Mouse (Mus musculus) intestine, embryonic 16.5 days (tissue): Measurements from ENCODE around the gene Mbnl1. TPM values are rescaled to one million over a fixed set of nuclear protein-coding genes. Genes with fewer than 3 reads are reported as not detected.

Experiments
- ATAC-seq: fragments of 200-750 bp; cut with Nextera tagmentation; 2 replicates; pipeline ENCODE4 v1.8.0; 2017; ENCODE audit warnings: moderate TSS enrichment, moderate library complexity
- H3K27ac ChIP-seq: fragments of 300-500 bp; sonication (generic); 2 replicates; pipeline ENCODE4 v1.5.1; 2014; ENCODE audit warnings: mild to moderate bottlenecking, low read length
- H3K27me3 ChIP-seq: fragments of 300-500 bp; sonication (generic); replicated peaks from 2 replicates; pipeline ENCODE4 v1.6.1; 2014; ENCODE audit warnings: low read length, control low read depth, mixed read lengths; ENCODE audit not compliant: control insufficient read depth, insufficient read depth
- H3K36me3 ChIP-seq: fragments of 300-500 bp; sonication (generic); 2 replicates; pipeline ENCODE4 v1.6.1; 2014; ENCODE audit warnings: low read length, control low read depth; ENCODE audit not compliant: control insufficient read depth, insufficient read depth
- H3K4me1 ChIP-seq: fragments of 300-500 bp; sonication (generic); 2 replicates; pipeline ENCODE4 v1.6.1; 2014; ENCODE audit warnings: low read length, control low read depth, mixed read lengths; ENCODE audit not compliant: control insufficient read depth, insufficient read depth
- H3K4me2 ChIP-seq: fragments of 300-500 bp; sonication (generic); 2 replicates; pipeline ENCODE4 v1.6.1; 2014; ENCODE audit warnings: low read depth, low read length, control low read depth
- H3K4me3 ChIP-seq: fragments of 300-500 bp; sonication (generic); 2 replicates; pipeline ENCODE4 v1.5.1; 2014; ENCODE audit warnings: mild to moderate bottlenecking, low read length
- H3K9ac ChIP-seq: fragments of 300-500 bp; sonication (generic); 2 replicates; pipeline ENCODE4 v1.6.1; 2014; ENCODE audit warnings: low read depth, low read length
- H3K9me3 ChIP-seq: fragments of 300-500 bp; sonication (generic); 2 replicates; pipeline ENCODE4 v1.6.1; 2016; ENCODE audit warnings: low read length, control low read depth; ENCODE audit not compliant: control insufficient read depth
- WGBS: fragments of 180-500 bp; shearing (Covaris S2); extraction: QIAGEN DNeasy Blood & Tissue Kit; methylation state at CpG from one replicate; pipeline ENCODE4 v1.1.7; 2014; 5-methylcytosine and 5-hydroxymethylcytosine counted together
- polyA plus RNA-seq: library from polyadenylated mRNA; unstranded; fragments of >200 nt; fragmentation: Nextera tagmentation; extraction: Ambion mirVana; gene quantifications from 2 replicates; pipeline ENCODE4 v1.2.1, GENCODE M21; 2015

Gene Mbnl1
- polyA plus RNA-seq, 1 experiment from 2014 or later: 98.2 TPM

GRCm38 (mm10) chr3:60531826-60532225, 59.2 kb downstream of the Mbnl1 start:
- Histone ChIP-seq H3K4me2 (no peak overlapping the region), H3K4me3 (no peak overlapping the region), H3K27ac (no peak overlapping the region), H3K9me3 (no peaks in the 10 kb centered on the region), H3K36me3 (no peaks in the 10 kb centered on the region), H3K9ac (no peak overlapping the region), H3K27me3 (no peaks in the 10 kb centered on the region), H3K4me1 (peaks cover 32% of the 10 kb centered on the region)
- WGBS: 61% methylated on average over 2 of the region's 2 CpGs
- no peak for ATAC-seq

- no peak overlapping the region for H3K4me3 ChIP-seq
- no peaks in the 10 kb centered on the region for H3K9me3 ChIP-seq
- 0 out of 2 replicates have a peak, but pooled peaks have one; percentile 33 for ATAC-seq
- no peak overlapping the region for H3K9ac ChIP-seq
- H3K4me1 ChIP-seq: peaks cover 17% of the 10 kb centered on the region
- H3K4me2 ChIP-seq: no peak overlapping the region
- H3K27me3 ChIP-seq: no peaks in the 10 kb centered on the region
- no peak overlapping the region for H3K27ac ChIP-seq
- H3K36me3 ChIP-seq: no peaks in the 10 kb centered on the region
- WGBS: 33% methylated on average over 3 of the region's 3 CpGs
Measured at GRCm38 (mm10) chr3:60535224-60535623, 62.6 kb downstream of the Mbnl1 start.

- 73% methylated on average over 2 of the region's 2 CpGs for WGBS
- no peak for ATAC-seq
Measured at GRCm38 (mm10) chr3:60537063-60537462, 64.4 kb downstream of the Mbnl1 start.

GRCm38 (mm10) chr3:60538214-60538971, 65.8 kb downstream of the Mbnl1 start:
- ATAC-seq: no peak
- Histone ChIP-seq H3K36me3 (no peaks in the 10 kb centered on the region), H3K9ac (no peak overlapping the region), H3K9me3 (no peaks in the 10 kb centered on the region), H3K27me3 (no peaks in the 10 kb centered on the region), H3K4me3 (no peak overlapping the region), H3K27ac (no peak overlapping the region), H3K4me1 (peaks cover 10% of the 10 kb centered on the region; the same call in 1 of the 2 replicates), H3K4me2 (no peak overlapping the region)
- 87% methylated on average over 3 of the region's 3 CpGs for WGBS

More at GRCm38 (mm10) chr3:60537063-60537462, 64.4 kb downstream of the Mbnl1 start:
- H3K4me2 ChIP-seq: no peak overlapping the region
- no peaks in the 10 kb centered on the region for H3K36me3 ChIP-seq
- H3K27ac ChIP-seq: no peak overlapping the region
- no peaks in the 10 kb centered on the region for H3K27me3 ChIP-seq
- no peaks in the 10 kb centered on the region for H3K9me3 ChIP-seq
- peaks cover 12% of the 10 kb centered on the region; the same call in 1 of the 2 replicates for H3K4me1 ChIP-seq
- no peak overlapping the region for H3K9ac ChIP-seq
- no peak overlapping the region for H3K4me3 ChIP-seq

- no peak overlapping the region for H3K9ac ChIP-seq
- no peak for ATAC-seq
- H3K4me1 ChIP-seq: 0 out of 2 replicates have a peak, but pooled peaks cover 1% of the 10 kb centered on the region
- H3K4me3 ChIP-seq: no peak overlapping the region
- H3K4me2 ChIP-seq: no peak overlapping the region
- no peaks in the 10 kb centered on the region for H3K36me3 ChIP-seq
- H3K27ac ChIP-seq: no peak overlapping the region
- WGBS: 68% methylated on average over 4 of the region's 4 CpGs
- H3K27me3 ChIP-seq: no peaks in the 10 kb centered on the region
- H3K9me3 ChIP-seq: no peaks in the 10 kb centered on the region
Measured at GRCm38 (mm10) chr3:60541121-60541520, 68.5 kb downstream of the Mbnl1 start.

- no peaks in the 10 kb centered on the region for H3K27me3 ChIP-seq
- H3K4me2 ChIP-seq: no peak overlapping the region
- H3K4me3 ChIP-seq: no peak overlapping the region
- H3K4me1 ChIP-seq: peaks cover 7% of the 10 kb centered on the region; the same call in 1 of the 2 replicates
- no peaks in the 10 kb centered on the region for H3K9me3 ChIP-seq
- H3K27ac ChIP-seq: no peak overlapping the region
- WGBS: 62% methylated on average over 9 of the region's 9 CpGs
- peak; percentile 90 for ATAC-seq
- no peaks in the 10 kb centered on the region for H3K36me3 ChIP-seq
- no peak overlapping the region for H3K9ac ChIP-seq
Measured at GRCm38 (mm10) chr3:60546196-60546595, 73.6 kb downstream of the Mbnl1 start.

- no peak overlapping the region for H3K4me3 ChIP-seq
- no peaks in the 10 kb centered on the region for H3K36me3 ChIP-seq
- no peaks in the 10 kb centered on the region for H3K9me3 ChIP-seq
- ATAC-seq: no peak
- no peak overlapping the region for H3K27ac ChIP-seq
- H3K4me2 ChIP-seq: no peak overlapping the region
- WGBS: over 99% methylated on average over 4 of the region's 4 CpGs
- H3K9ac ChIP-seq: no peak overlapping the region
- H3K4me1 ChIP-seq: peaks cover 10% of the 10 kb centered on the region; the same call in 1 of the 2 replicates
- H3K27me3 ChIP-seq: no peaks in the 10 kb centered on the region
Measured at GRCm38 (mm10) chr3:60546904-60547303, 74.3 kb downstream of the Mbnl1 start.

- H3K4me3 ChIP-seq: no peak overlapping the region
- 52% methylated on average over 5 of the region's 5 CpGs for WGBS
- no peak overlapping the region for H3K9ac ChIP-seq
- no peaks in the 10 kb centered on the region for H3K27me3 ChIP-seq
- no peaks in the 10 kb centered on the region for H3K9me3 ChIP-seq
- no peak for ATAC-seq
- no peak overlapping the region for H3K27ac ChIP-seq
- H3K4me1 ChIP-seq: peaks cover 10% of the 10 kb centered on the region; the same call in 1 of the 2 replicates
- no peak overlapping the region for H3K4me2 ChIP-seq
- H3K36me3 ChIP-seq: no peaks in the 10 kb centered on the region
Measured at GRCm38 (mm10) chr3:60550492-60550891, 77.9 kb downstream of the Mbnl1 start.

- 59% methylated on average over 3 of the region's 3 CpGs for WGBS
Measured at GRCm38 (mm10) chr3:60551650-60552049, 79.0 kb downstream of the Mbnl1 start.

More at GRCm38 (mm10) chr3:60551650-60552049, 79.0 kb downstream of the Mbnl1 start:
- no peak overlapping the region for H3K9ac ChIP-seq
- H3K27ac ChIP-seq: no peak overlapping the region; the same call in 1 of the 2 replicates
- H3K4me1 ChIP-seq: peaks cover 6% of the 10 kb centered on the region; the same call in 1 of the 2 replicates
- H3K4me3 ChIP-seq: no peak overlapping the region
- no peaks in the 10 kb centered on the region for H3K36me3 ChIP-seq
- no peaks in the 10 kb centered on the region for H3K27me3 ChIP-seq
- H3K4me2 ChIP-seq: no peak overlapping the region
- H3K9me3 ChIP-seq: no peaks in the 10 kb centered on the region
- no peak for ATAC-seq
